Mouse (Mus musculus) forebrain, embryonic 11.5 days (tissue): ENCODE results near the gene Eif5a2. TPM values are rescaled to one million over a fixed set of nuclear protein-coding genes. Genes with fewer than 3 reads are reported as not detected.

Source experiments
- ATAC-seq: fragments of 200-750 bp; cut with Nextera tagmentation; replicated peaks from 2 replicates; pipeline ENCODE4 v1.8.0; 2017; ENCODE audit warnings: moderate TSS enrichment; ENCODE audit not compliant: low FRiP score
- DNase-seq: peaks from one replicate; pipeline ENCODE4 v3.0.0-alpha.2; 2017; ENCODE audit warnings: low spot score
- H3K27ac ChIP-seq: fragments of 300-500 bp; sonication (generic); 2 replicates; pipeline ENCODE4 v1.5.1; 2014; ENCODE audit warnings: low read depth, low read length
- H3K27me3 ChIP-seq: fragments of 300-500 bp; sonication (generic); 2 replicates; pipeline ENCODE4 v1.6.1; 2014; ENCODE audit warnings: mild to moderate bottlenecking, low read length, mixed read lengths; ENCODE audit not compliant: control insufficient read depth, insufficient read depth
- H3K36me3 ChIP-seq: fragments of 300-500 bp; sonication (generic); 2 replicates; pipeline ENCODE4 v1.6.1; 2014; ENCODE audit warnings: mild to moderate bottlenecking, low read length, moderate library complexity, mixed read lengths; ENCODE audit not compliant: control insufficient read depth, insufficient read depth
- H3K4me1 ChIP-seq: fragments of 300-500 bp; sonication (generic); replicated peaks from 2 replicates; pipeline ENCODE4 v1.6.1; 2014; ENCODE audit warnings: low read length, mixed read lengths; ENCODE audit not compliant: control insufficient read depth, insufficient read depth
- H3K4me2 ChIP-seq: fragments of 300-500 bp; sonication (generic); 2 replicates; pipeline ENCODE4 v1.6.1; 2014; ENCODE audit warnings: low read depth, mild to moderate bottlenecking, low read length, moderate library complexity, mixed read lengths; ENCODE audit not compliant: severe bottlenecking
- H3K4me3 ChIP-seq: fragments of 300-500 bp; sonication (generic); 2 replicates; pipeline ENCODE4 v1.5.1; 2014; ENCODE audit warnings: low read depth, low read length
- H3K9ac ChIP-seq: fragments of 300-500 bp; sonication (generic); 2 replicates; pipeline ENCODE4 v1.6.1; 2014; ENCODE audit warnings: low read length
- H3K9me3 ChIP-seq: fragments of 300-500 bp; sonication (generic); 2 replicates; pipeline ENCODE4 v1.6.1; 2016; ENCODE audit warnings: low read length, mixed read lengths; ENCODE audit not compliant: control insufficient read depth
- WGBS: fragments of 180-500 bp; shearing (Covaris S2); extraction: QIAGEN DNeasy Blood & Tissue Kit; methylation state at CpG from one replicate; pipeline ENCODE4 v1.1.7; 2014; 5-methylcytosine and 5-hydroxymethylcytosine counted together
- polyA plus RNA-seq: library from polyadenylated mRNA; unstranded; fragments of >200 nt; fragmentation: Nextera tagmentation; extraction: Ambion mirVana; gene quantifications from 2 replicates; pipeline ENCODE4 v1.2.1, GENCODE M21; 2014

Eif5a2 gene
- polyA plus RNA-seq, 1 experiment from 2014 or later, result 17.7 TPM

DNA sequence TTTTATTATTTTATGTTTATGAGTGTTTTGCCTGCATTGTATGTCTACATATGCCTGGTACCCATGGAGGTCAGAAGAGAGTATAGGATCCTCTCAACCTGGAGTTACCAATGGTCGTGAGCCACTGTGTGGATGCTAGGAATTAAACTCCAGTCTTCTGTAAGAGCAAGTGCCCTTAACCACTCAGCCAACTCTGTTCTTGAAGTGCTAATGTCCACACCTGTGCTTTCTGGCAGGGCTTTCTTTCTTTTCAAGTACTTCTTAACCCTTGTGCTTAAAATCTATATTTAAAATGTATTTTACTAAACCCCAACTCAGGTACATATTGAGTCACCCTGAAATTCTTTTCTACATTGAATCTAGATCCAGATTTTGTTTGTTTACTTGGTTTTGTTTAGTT lies 45.2 kb downstream of the Eif5a2 start:
- H3K4me1 ChIP-seq, result no peaks in the 10 kb centered on the region
- DNase-seq (no peak), ATAC-seq (no peak)
- no peak overlapping the region for H3K4me2 ChIP-seq
- H3K36me3 ChIP-seq, result no peaks in the 10 kb centered on the region
- WGBS, result 88% methylated on average over 1 of the region's 1 CpGs
- no peaks in the 10 kb centered on the region for H3K27me3 ChIP-seq
- H3K9me3 ChIP-seq, result no peaks in the 10 kb centered on the region
- H3K9ac ChIP-seq, result no peak overlapping the region
- no peak overlapping the region for H3K27ac ChIP-seq
- H3K4me3 ChIP-seq, result no peak overlapping the region

DNA sequence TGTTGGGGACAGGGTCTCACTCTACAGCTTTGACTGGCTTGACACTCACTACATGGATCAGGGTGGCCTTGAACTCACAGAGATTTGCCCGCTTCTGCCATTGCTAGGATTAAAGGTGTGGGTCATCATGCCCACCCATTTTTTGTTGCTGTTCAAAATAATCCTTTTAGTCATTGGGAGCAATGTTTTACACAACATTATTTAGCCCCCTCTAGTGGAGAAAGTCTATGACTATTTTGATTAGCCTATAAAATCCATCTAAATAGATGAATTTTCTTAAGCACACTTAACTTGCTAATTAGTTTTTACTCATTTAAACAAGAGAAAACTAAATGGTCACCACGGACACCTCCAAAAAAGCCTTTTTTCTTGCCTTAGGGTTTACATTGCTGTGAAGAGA lies 46.5 kb downstream of the Eif5a2 start:
- Histone ChIP-seq H3K36me3 (no peaks in the 10 kb centered on the region), H3K27me3 (no peaks in the 10 kb centered on the region), H3K4me3 (no peak overlapping the region), H3K9ac (no peak overlapping the region), H3K4me1 (no peaks in the 10 kb centered on the region), H3K9me3 (no peaks in the 10 kb centered on the region), H3K27ac (no peak overlapping the region), H3K4me2 (no peak overlapping the region)
- no peak for DNase-seq
- ATAC-seq, result no peak
- WGBS, result 79% methylated on average over 2 of the region's 2 CpGs

DNA sequence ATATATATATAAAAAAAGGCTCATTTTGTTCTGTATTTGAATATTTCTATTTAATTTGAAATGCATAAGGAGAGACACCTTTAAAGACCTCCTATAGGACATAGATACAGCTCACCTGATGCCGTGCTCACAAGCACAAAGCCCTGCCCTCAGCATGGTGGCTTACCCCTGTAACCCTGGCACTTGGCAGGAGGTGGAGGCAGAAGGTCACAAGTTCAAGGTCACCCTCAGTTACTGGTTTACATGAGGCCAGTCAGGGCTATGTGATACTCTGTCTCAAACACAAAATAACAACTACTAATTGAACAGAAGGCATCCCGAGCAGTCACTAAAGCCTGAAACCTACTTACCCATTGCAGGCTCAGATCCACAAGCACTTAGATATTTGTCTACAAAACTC lies 48.4 kb downstream of the Eif5a2 start:
- 89% methylated on average over 2 of the region's 2 CpGs for WGBS
- no peak overlapping the region for H3K4me3 ChIP-seq
- no peaks in the 10 kb centered on the region for H3K27me3 ChIP-seq
- no peak for DNase-seq
- H3K4me2 ChIP-seq, result no peak overlapping the region
- H3K4me1 ChIP-seq, result no peaks in the 10 kb centered on the region
- no peaks in the 10 kb centered on the region for H3K9me3 ChIP-seq
- H3K27ac ChIP-seq, result no peak overlapping the region
- ATAC-seq, result no peak
- no peak overlapping the region for H3K9ac ChIP-seq
- no peaks in the 10 kb centered on the region for H3K36me3 ChIP-seq

DNA sequence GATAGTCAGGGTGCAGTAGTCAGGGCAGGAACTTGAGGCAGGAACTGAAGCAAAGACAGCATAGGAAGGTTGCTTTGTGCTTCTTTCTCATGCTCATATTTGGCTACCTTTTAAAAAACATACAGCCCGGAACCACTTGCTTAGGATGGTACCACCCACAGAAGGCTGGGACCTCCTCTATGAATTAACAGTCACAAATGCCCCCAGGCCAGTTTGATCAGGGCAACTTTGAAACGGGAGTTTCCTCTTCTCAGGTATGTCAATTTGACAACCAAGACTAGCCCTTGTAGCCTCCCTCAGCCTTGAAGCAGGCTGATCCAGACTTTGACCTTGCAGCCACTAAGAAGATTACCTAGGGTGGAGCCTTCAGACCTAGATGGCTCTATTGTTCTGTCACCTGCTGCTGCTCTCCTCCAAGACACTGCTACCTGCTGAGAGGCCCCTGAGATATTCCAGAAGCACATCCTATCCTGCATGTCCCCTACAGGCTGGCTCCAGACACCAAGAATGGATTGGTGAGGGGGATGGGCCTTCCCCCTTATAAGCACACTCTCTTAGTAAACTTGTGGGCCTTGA lies 55.8 kb downstream of the Eif5a2 start:
- Histone ChIP-seq H3K9ac (no peak overlapping the region), H3K36me3 (no peaks in the 10 kb centered on the region), H3K27me3 (no peaks in the 10 kb centered on the region), H3K4me2 (no peak overlapping the region), H3K4me1 (no peaks in the 10 kb centered on the region), H3K9me3 (no peaks in the 10 kb centered on the region), H3K27ac (no peak overlapping the region), H3K4me3 (no peak overlapping the region)
- ATAC-seq (no peak), DNase-seq (no peak)
- WGBS, result 77% methylated on average over 2 of the region's 2 CpGs

DNA sequence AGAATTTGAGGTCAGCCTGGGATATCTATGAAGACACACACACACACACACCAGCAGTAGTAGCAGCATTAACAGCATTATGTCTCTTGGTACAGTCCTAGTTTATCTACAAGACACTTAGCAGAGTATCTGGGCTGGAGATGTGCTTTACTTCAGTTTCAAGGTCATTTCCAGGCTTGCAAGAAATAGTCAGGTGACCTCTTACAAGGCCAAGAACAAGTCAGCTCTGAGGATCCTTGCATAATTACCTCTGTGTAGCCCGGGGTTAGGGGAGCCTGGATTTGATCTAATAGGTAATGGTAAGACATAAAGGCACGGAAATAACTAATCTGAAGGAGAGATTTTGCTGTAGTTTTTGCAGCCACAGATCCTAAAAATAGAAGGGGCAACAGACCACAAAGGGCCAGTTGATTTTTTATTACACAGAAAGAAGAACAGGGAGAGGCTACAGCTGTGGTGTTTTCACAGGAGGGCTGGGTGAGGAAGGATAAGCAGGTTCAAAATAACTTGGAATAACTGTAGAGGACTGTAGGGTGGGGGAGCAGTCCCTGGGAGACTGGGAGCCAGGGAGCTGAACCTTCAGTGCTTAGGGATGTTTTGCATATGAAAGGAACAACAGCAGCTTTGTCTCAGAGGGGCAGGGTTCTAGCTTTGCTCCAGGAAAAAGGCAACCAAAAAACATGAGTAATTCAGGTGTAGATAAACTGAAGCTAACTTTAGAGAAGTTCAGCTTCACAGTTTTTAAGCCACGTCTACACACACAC lies 61.0 kb downstream of the Eif5a2 start:
- DNase-seq, result no peak
- Histone ChIP-seq H3K27ac (no peak overlapping the region), H3K9ac (no peak overlapping the region), H3K4me2 (no peak overlapping the region), H3K36me3 (no peaks in the 10 kb centered on the region), H3K4me1 (0 out of 2 replicates have a peak, but pooled peaks cover 4% of the 10 kb centered on the region), H3K9me3 (no peaks in the 10 kb centered on the region), H3K4me3 (no peak overlapping the region), H3K27me3 (no peaks in the 10 kb centered on the region)
- ATAC-seq, result peak; percentile 36; the same call in 1 of the 2 replicates
- WGBS, result 32% methylated on average over 3 of the region's 3 CpGs

DNA sequence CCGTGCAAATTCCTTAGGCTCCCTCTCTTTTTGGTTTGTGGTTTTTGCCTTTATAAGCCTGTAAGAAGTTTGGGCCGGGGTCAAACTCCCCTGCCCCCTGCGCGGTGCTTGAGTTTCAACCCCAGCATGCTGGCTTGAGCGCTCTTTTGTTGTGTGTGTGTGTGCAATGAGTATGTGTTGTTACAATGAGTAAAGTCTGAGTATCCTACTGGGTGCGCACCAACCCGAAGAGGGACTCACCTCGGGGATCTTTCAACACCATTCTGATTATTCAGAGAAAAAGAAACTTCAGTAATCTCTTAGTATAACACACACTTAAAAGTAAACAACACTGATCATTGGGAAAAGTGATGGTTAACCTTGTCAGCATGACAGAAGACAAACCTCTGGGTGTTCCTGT lies 62.2 kb downstream of the Eif5a2 start:
- H3K9ac ChIP-seq, result no peak overlapping the region
- H3K36me3 ChIP-seq, result no peaks in the 10 kb centered on the region
- H3K27me3 ChIP-seq, result no peaks in the 10 kb centered on the region
- WGBS, result 60% methylated on average over 8 of the region's 8 CpGs
- no peak overlapping the region for H3K4me3 ChIP-seq
- no peak for ATAC-seq
- 0 out of 2 replicates have a peak, but pooled peaks cover 4% of the 10 kb centered on the region for H3K4me1 ChIP-seq
- H3K9me3 ChIP-seq, result no peaks in the 10 kb centered on the region
- DNase-seq, result no peak
- no peak overlapping the region for H3K4me2 ChIP-seq
- H3K27ac ChIP-seq, result no peak overlapping the region

DNA sequence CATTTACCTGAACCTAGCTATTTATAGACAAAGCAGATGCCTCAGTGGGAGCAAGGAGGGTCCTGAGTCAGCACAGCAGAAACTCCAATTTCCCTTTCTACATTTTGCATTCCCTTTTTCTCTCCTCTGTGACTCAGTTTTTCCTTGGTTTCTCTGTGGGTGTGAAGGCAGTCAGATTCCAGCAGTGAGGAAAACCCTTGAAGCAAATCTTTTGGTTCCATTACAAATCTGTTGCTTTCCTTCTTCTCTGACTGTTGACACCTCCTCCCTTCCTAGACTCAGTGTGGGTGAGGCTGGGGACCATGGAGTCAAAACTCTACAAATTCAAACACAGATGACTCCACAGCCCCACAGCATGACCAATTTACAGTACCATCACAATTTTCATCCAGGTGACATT lies 66.0 kb downstream of the Eif5a2 start:
- Histone ChIP-seq H3K36me3 (no peaks in the 10 kb centered on the region), H3K4me3 (no peak overlapping the region), H3K9me3 (no peaks in the 10 kb centered on the region), H3K27ac (no peak overlapping the region), H3K4me1 (0 out of 2 replicates have a peak, but pooled peaks cover 4% of the 10 kb centered on the region), H3K27me3 (no peaks in the 10 kb centered on the region), H3K4me2 (no peak overlapping the region), H3K9ac (no peak overlapping the region)
- no peak for DNase-seq
- ATAC-seq, result no peak
